Mouse (Mus musculus): Measurements from ENCODE around the gene Twnk.

DNA sequence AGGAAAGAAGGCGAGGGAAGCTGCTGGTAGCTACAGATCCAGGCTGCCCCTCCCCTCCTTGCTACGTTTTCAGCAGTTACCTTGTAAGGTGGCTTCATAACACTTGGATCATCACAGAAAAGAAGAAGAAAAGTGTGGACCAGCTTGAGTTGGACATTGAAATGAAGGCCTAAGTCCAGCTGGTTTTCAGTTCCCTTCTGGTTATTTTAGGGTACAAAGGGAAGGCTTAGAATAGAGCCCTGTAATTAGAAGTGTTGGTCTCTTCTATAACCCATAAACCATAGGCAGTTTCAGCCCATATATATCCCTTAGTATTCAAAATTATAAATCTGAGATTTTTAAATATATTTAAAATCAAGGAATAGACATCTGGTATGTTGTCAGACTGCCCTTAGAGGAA, 24.7 kb upstream of the Twnk start:
- TF ChIP-seq POLR2A (IDR thresholded peaks at IDR 0.05; ENCODE audit: insufficient read depth, low read depth, low read length), result no peak
- no peak for TF ChIP-seq CTCF (IDR thresholded peaks at IDR 0.05)
- no peak for TF ChIP-seq EP300 (IDR thresholded peaks at IDR 0.05; ENCODE audit: insufficient read depth, low read depth, low read length)
